Mouse (Mus musculus): ENCODE measurements around the gene Aplp2. TPM values are rescaled to one million over a fixed set of nuclear protein-coding genes. Genes with fewer than 3 reads are reported as not detected.

Gene Aplp2
- polyA plus RNA-seq (2012; rRNA removed; ENCODE audit: low replicate concordance): 530 and 1,007 TPM in 2 replicates

DNA sequence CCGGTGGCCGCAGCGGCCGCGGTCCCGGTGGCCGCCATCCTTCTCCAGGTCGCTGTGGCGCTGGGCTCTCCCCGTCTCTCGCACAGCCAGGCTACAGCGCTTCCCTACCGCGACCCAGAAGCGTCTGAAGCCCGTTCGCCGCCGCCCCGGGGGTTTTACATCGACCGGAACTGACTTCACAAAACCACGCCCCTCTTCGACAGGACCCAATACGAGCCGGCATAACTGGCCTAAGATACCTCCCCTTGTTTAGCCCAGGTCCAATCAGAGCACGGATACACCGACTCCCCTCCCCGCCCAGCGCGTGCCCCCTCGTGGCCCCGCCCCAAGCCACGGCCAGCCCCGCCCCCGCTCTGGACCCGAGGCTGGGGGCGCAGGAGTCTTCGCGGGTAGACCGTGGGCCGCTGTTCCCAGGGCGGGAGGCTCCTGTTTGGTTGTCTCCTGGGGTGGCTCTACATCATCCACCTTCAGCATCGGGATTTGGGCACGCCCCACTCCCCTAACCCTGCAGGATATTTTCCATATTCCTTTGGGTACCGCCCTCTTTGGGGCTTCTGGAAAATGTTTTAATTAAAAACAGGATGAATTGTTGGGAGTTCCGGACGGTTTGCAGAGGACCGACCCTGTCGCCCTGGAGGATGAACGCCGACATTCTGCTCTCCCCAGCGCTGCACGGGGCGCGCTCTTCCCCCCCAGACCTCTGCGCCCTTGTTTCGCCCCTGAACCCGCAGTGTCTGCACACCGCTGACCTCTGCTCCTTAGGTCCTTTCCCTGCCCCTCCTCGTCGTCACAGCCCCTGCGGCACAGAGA, at the start of gene Aplp2:
Gene Aplp2, minus strand, starts transcription at position 126 of the 810 bp plus-strand sequence.

DNA sequence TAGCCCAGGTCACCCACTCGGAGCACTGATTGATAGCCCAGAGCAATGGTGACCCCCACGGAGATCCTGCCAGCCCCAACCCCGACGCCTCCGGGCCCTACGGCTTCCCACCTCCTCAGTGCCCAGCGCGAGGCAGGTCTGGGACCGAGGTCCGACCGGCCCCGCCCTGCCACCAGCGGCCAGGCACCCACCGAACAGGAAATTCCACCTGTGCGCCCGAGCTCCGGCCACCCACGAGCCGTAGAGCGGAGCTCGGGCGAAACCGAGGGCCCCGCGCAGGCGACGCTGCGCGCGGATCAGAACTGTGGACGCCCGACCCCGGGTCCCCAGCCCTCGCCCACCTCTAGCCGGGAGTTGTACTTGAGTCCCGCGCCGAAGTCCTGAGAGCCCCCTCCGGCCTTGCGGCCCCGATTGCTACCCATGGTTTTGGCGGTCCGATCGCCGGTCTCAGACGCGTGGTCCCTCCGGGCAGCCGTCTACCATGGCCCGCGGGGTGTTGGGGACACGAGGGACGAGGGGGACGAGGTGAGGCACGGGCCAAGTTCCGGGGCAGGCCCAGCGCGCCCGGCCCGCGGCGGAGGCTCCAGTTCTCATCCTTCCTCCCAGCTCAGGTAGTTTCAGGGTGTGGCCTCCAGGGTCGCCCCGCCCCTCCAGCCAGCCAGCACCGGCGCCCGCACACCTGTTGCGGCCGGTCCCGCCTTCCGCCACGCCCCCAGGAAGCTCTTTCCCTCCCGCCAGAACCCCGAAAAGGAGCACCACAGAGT, 80.2 kb downstream of the Aplp2 start, which contains the start of gene St14:
Gene St14, minus strand, starts transcription at position 649 of the 764 bp plus-strand sequence.

Other genes with a start within 250 kb of the Aplp2 start
- 6.7 and 8.2 TPM in 2 replicates for gene Zbtb44, start 181.2 kb downstream of the Aplp2 start, polyA plus RNA-seq (2012; rRNA removed; ENCODE audit: low replicate concordance)
- 38.2 and 42.8 TPM in 2 replicates for gene St14, start 80.0 kb downstream of the Aplp2 start, polyA plus RNA-seq (2012; rRNA removed; ENCODE audit: low replicate concordance)
- gene Prdm10, start 68.7 kb upstream of the Aplp2 start, polyA plus RNA-seq (2012; rRNA removed; ENCODE audit: low replicate concordance): 8.7 and 9.2 TPM in 2 replicates
- 24.0 and 25.9 TPM in 2 replicates for gene Nfrkb, start 174.4 kb upstream of the Aplp2 start, polyA plus RNA-seq (2012; rRNA removed; ENCODE audit: low replicate concordance)

All from mammary gland, adult 2 months (tissue).